Mouse (Mus musculus) fibroblast of lung, adult 2 months (primary cell): Measurements from ENCODE around the gene Sema7a.

Source experiments
- DNase-seq: peaks from one replicate; pipeline ENCODE4 v3.0.0-alpha.2; 2011; ENCODE audit warnings: low read depth

Sema7a gene

GRCm38 (mm10) chr9:57939431-57940348 lies at the start of gene Sema7a:
Gene Sema7a, plus strand, starts transcription at chr9:57940112.
- DNase-seq, result no peak

DNA sequence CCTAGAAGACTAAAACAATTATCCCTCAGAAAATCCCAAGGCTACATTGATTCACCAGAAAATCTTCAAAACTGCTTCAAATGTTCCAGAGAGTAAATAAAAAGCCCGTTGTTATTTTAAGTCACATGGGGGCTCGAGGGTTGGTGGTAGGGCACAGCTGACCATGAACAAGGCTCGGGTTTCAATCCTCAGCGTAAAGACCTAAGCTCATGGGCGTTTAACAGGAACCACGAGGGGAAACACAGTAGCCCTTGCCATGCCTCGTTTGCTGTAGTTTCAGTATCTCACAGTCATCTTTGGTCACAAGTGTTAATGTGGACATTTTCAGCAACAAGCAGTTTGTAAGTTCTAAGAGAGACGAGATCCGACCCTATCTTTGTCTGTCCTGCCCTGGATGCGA lies 39.4 kb upstream of the Sema7a start:
- no peak for DNase-seq

GRCm38 (mm10) chr9:57901197-57901596 lies 38.7 kb upstream of the Sema7a start:
- no peak for DNase-seq

- DNase-seq, result no peak
Observed at GRCm38 (mm10) chr9:57901601-57902000, 38.3 kb upstream of the Sema7a start.

- DNase-seq, result no peak
Observed at GRCm38 (mm10) chr9:57902132-57902531, 37.8 kb upstream of the Sema7a start.

- no peak for DNase-seq
Observed at GRCm38 (mm10) chr9:57903589-57904249, 36.2 kb upstream of the Sema7a start.

DNA sequence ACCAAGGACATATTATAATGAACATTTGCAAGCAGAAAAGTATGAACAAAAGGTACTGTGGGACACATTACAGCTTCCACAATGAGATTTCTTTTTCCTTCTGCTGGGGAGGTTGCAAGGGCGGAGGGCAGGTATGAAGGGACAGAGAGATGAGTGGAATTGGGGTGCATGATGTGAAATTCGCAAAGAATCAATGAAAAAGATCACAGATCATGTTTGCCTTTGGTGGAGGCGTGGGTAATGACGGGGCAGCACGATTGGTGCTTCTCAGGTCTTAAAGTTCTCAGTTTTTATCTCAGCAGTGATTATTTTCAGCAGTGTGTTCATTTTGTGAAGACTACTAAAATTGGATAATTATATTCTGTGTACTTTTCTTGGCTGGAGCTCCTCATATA lies 35.7 kb upstream of the Sema7a start:
- no peak for DNase-seq

GRCm38 (mm10) chr9:57907206-57907605 lies 32.7 kb upstream of the Sema7a start:
- DNase-seq, result no peak

- DNase-seq, result peak; percentile 89
Observed at GRCm38 (mm10) chr9:57910254-57911160, 29.4 kb upstream of the Sema7a start, which contains the start of gene Ubl7. Gene Ubl7, plus strand, starts transcription at chr9:57910979.

- DNase-seq, result no peak
Observed at GRCm38 (mm10) chr9:57912571-57912970, 27.3 kb upstream of the Sema7a start.

GRCm38 (mm10) chr9:57921491-57922060 lies 18.3 kb upstream of the Sema7a start:
- DNase-seq, result no peak

DNA sequence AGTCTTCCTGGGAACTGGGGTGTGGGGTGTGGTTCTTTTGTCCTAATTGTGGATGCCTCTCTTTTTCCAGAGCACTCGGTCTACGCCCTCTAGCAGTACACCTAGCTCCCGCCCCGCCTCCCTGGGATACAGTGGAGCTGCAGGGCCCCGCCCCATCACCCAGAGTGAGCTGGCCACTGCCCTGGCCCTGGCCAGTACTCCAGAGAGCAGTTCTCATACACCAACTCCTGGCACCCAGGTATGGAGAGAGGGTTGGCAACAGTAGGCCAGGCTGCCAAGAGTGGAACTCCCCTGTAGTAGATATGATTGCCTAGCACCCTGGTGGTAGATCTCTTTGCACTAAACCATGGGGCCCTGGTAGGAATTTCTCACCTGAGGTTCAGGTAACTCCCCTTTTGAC lies 17.5 kb upstream of the Sema7a start:
- no peak for DNase-seq

GRCm38 (mm10) chr9:57923046-57923445 lies 16.9 kb upstream of the Sema7a start:
- no peak for DNase-seq

DNA sequence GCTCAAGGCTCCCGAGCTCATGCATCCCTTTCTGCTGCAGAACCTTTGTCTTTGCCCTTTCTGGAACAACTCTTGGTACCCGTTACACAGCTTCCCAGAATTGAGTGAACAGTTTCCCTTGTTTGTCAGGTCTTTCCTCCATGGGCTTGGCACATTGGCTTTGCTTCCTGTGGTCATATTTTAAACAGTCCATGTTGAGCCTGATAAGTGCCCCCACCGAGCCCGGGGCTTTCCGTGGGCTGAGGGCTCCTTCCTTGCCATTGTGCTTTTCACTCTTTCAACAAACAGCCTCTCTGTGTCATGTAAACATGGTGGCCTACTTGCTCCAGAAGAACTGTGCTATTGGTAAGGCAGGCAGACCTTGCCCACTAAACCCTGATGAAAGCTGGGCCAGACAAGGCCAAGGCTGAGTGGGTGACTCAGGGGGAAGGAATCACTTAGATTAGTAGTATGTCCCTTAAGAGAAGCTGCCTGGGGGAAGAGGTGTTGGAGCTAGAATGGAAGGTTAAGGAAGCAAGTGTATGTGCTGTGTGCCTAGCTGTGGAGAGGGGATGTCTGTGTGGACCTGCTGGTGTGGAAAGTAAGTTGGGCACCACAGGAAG lies 8.6 kb upstream of the Sema7a start:
- no peak for DNase-seq

GRCm38 (mm10) chr9:57932253-57932652 lies 7.7 kb upstream of the Sema7a start:
- no peak for DNase-seq

DNA sequence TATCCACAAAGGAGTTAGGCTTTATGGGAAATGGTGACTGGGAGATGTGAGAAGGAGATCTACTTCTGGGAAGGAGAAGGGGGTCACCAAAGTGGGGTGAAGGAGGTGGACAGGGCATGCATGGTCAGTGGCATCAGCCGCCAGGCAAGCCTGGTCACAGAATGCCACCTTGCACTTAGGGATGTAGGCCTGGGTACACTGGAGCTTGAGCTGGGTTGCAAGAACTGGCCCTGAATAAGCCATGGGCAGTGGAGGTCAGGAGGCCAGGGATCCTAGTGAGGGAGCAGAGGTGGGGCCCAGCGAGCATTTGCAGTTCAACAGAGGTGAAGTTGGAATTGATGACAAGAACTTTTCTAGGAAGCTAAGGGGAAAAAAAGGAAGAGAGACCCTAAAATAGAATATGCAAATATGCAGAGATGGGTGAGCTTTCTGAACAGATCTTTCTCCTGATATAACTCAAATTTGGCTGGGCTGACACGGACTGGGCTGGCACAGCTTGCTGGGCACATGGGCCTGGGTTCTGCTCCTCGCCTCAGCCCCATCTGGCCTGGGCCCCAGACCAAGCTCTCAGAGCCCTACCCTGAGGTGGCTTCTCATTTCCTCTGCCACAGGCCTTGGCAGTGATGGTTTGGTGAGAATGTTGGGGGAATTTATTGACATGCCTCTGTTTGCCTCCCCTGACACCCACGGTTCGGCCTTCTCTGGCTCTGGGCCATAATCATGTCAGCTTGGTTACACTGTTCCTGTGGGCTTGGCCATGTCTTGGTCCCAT lies 6.9 kb upstream of the Sema7a start:
- no peak for DNase-seq

DNA sequence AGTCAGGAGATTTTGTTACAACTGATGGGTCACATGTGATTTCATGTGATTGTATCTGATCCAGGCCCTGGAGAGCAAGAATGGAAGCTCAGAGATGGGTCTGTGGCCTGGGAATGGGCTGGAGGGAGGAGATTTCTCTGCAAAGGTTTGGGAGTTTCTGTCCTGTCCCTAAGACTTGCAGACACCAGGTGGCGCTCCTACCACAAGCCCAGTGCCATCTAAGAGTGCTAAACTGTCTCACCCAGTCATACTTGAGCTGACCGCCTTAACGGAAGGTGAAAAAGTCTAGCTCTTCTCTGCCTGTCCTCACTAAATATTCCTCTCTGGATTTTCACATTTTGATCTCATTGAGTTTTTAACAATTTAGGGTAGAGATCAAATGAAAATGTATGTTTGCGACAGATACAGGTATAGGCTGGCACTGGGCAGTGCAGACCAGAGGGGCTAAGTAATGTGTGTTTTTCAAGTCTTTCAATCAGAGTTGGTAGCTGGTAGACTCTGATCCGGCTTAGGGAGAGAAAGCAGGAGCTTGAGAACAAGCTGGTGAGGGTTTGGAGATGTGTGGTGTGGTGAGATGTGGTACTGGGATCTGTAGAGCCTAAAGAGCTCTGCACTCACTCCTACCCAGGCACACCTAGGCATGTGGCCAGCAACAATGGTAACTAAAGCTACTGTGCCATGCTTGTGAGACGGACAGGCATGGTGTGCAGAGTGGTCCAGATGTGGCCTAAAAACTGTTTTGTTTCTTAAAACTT lies 4.1 kb upstream of the Sema7a start:
- DNase-seq, result no peak

DNA sequence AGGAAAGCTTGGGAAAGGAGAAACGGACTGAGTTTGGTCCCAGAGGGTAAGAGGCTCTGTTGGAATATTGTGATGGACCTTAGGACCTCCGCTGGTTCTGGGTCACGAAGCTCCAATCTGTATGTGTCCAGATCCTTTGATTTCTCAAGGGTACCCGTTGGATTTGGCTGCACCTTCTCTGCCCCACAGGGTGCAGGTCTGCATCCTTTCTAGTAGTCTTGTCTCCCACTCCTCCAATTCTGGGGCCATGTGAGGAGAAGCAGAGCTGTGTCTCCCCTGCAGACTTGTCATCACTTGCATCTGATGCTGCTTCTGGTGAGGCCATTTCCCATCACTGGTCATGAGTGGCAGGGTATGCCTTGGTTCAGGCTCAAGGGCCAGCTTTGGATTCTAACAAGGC lies 2.7 kb upstream of the Sema7a start:
- DNase-seq, result no peak

- DNase-seq, result peak; percentile 82
Observed at GRCm38 (mm10) chr9:57937651-57938050, 2.3 kb upstream of the Sema7a start.
